Mouse (Mus musculus): Measurements from ENCODE around the gene Ncln.

- no peak for TF ChIP-seq GATA1 (IDR thresholded peaks at IDR 0.05; ENCODE audit: borderline replicate concordance, low read length)
- no peak for TF ChIP-seq FLI1 (IDR thresholded peaks at IDR 0.05; ENCODE audit: low read length)
Observed at GRCm38 (mm10) chr10:81541363-81541762, 45.2 kb upstream of the Ncln start.

All from megakaryocyte, embryonic 14.5 days (primary cell).